Mouse (Mus musculus) liver, embryonic 13.5 days (tissue): ENCODE data around the gene Cdc42bpg. TPM values are rescaled to one million over a fixed set of nuclear protein-coding genes. Genes with fewer than 3 reads are reported as not detected.

ENCODE experiments used
- ATAC-seq: fragments of 200-750 bp; cut with Nextera tagmentation; 2 replicates; pipeline ENCODE4 v1.8.0; 2017; ENCODE audit warnings: low read depth, mild to moderate bottlenecking, moderate number of reproducible peaks, moderate library complexity
- DNase-seq: peaks from one replicate; pipeline ENCODE4 v3.0.0; 2022
- H3K27ac ChIP-seq: fragments of 300-500 bp; sonication (generic); 2 replicates; pipeline ENCODE4 v1.5.1; 2015; ENCODE audit warnings: moderate library complexity, mild to moderate bottlenecking, inconsistent platforms
- H3K27me3 ChIP-seq: fragments of 300-500 bp; sonication (generic); 2 replicates; pipeline ENCODE4 v1.6.1; 2015; ENCODE audit warnings: mild to moderate bottlenecking, inconsistent platforms
- H3K36me3 ChIP-seq: fragments of 300-500 bp; sonication (generic); 2 replicates; pipeline ENCODE4 v1.6.1; 2015; ENCODE audit warnings: mild to moderate bottlenecking, inconsistent platforms
- H3K4me1 ChIP-seq: fragments of 300-500 bp; sonication (generic); replicated peaks from 2 replicates; pipeline ENCODE4 v1.6.1; 2015; ENCODE audit warnings: inconsistent platforms
- H3K4me2 ChIP-seq: fragments of 300-500 bp; sonication (generic); 2 replicates; pipeline ENCODE4 v1.6.1; 2015; ENCODE audit warnings: inconsistent platforms, mild to moderate bottlenecking, moderate library complexity
- H3K4me3 ChIP-seq: fragments of 300-500 bp; sonication (generic); replicated peaks from 2 replicates; pipeline ENCODE4 v1.5.1; 2015; ENCODE audit warnings: mild to moderate bottlenecking, inconsistent platforms
- H3K9ac ChIP-seq: fragments of 300-500 bp; sonication (generic); 2 replicates; pipeline ENCODE4 v1.6.1; 2015; ENCODE audit warnings: mild to moderate bottlenecking, inconsistent platforms
- H3K9me3 ChIP-seq: fragments of 300-500 bp; sonication (generic); replicated peaks from 2 replicates; pipeline ENCODE4 v1.6.1; 2016; ENCODE audit warnings: inconsistent platforms
- WGBS: fragments of 180-500 bp; shearing (Covaris S2); methylation state at CpG from one replicate; pipeline ENCODE4 v1.1.7; 2015; ENCODE audit not compliant: insufficient replicate concordance; 5-methylcytosine and 5-hydroxymethylcytosine counted together
- polyA plus RNA-seq: library from polyadenylated mRNA; unstranded; fragments of >200 nt; fragmentation: Nextera tagmentation; extraction: Ambion mirVana; gene quantifications from 2 replicates; pipeline ENCODE4 v1.2.1, GENCODE M21; 2015

Gene Cdc42bpg
- 0.14 and 0.16 TPM in 2 replicates for polyA plus RNA-seq

DNA sequence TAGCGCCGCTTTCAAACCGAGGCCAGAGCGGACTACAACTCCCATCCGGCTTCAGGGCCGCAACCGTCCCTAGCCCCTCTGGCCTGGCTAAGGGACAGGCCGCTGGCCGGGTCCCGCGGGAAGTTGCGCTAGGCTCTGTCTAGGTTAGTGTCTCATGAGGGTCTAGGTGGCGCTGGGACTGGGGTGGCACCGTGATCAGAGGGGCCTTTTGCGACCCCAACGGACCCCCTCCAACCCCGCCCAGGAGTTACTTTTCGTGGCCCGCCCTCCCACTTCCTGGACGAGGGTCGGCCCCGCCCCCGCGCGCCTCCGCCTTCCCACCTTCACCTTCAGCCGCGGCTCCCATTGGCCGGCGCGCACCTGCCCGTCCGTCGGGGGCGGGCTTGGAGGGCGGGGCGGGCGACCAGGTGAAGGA is at the start of gene Cdc42bpg:
Cdc42bpg (plus strand) TSS at position 320 of the 415 bp plus-strand sequence.
- H3K4me3 ChIP-seq = peak within 1 kb of the TSS; percentile 76
- peak; percentile 85 for DNase-seq
- no peaks in the 10 kb centered on the region for H3K27me3 ChIP-seq
- under 1% methylated on average over 29 of the region's 38 CpGs for WGBS
- H3K4me2 ChIP-seq = peak within 1 kb of the TSS; percentile 97
- peaks cover 14% of the 10 kb centered on the region for H3K36me3 ChIP-seq
- peak within 1 kb of the TSS; percentile 80 for H3K27ac ChIP-seq
- H3K9me3 ChIP-seq = no peaks in the 10 kb centered on the region
- H3K9ac ChIP-seq = peak within 1 kb of the TSS; percentile 83
- peak; percentile 82 for ATAC-seq
- peaks cover 71% of the 10 kb centered on the region for H3K4me1 ChIP-seq

- Histone ChIP-seq H3K27me3 (no peaks in the 10 kb centered on the region), H3K4me2 (no peak overlapping the region), H3K9ac (no peak overlapping the region), H3K4me1 (peaks cover 16% of the 10 kb centered on the region), H3K36me3 (peaks cover 65% of the 10 kb centered on the region), H3K4me3 (no peak overlapping the region), H3K27ac (no peak overlapping the region), H3K9me3 (0 out of 2 replicates have a peak, but pooled peaks cover 5% of the 10 kb centered on the region)
- 68% methylated on average over 2 of the region's 2 CpGs for WGBS
- DNase-seq (no peak), ATAC-seq (no peak)
These were observed 45.8 kb upstream of the Cdc42bpg start for GRCm38 (mm10) chr19:6260428-6260827.

DNA sequence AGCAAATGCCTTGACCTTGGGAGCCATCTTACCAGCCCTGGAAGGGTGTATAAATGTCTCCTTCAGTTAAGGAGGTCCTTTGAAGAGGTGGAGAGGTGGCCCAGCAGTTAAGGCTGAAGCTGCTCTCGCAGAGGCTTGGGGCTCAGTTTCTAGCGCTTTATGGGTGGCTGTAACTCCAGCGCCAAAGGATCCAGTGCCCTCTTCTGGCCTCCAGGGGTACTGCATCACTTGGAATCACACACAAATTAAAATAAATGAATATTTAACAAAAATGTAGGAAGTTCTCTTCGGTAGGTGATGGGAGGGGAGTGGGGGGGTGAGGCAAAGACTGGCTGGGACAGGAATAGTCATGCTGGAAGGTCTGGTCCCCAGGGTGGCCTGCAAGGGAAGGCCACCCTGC is 45.3 kb upstream of the Cdc42bpg start:
- no peaks in the 10 kb centered on the region for H3K27me3 ChIP-seq
- H3K9me3 ChIP-seq = 0 out of 2 replicates have a peak, but pooled peaks cover 5% of the 10 kb centered on the region
- H3K36me3 ChIP-seq = peaks cover 60% of the 10 kb centered on the region
- 77% methylated on average over 4 of the region's 4 CpGs for WGBS
- DNase-seq = no peak
- H3K9ac ChIP-seq = no peak overlapping the region
- H3K27ac ChIP-seq = no peak overlapping the region
- no peak overlapping the region for H3K4me2 ChIP-seq
- ATAC-seq = no peak
- H3K4me1 ChIP-seq = peaks cover 19% of the 10 kb centered on the region
- no peak overlapping the region for H3K4me3 ChIP-seq

GRCm38 (mm10) chr19:6261379-6261778 is 44.9 kb upstream of the Cdc42bpg start:
- no peak overlapping the region for H3K4me2 ChIP-seq
- DNase-seq (no peak), ATAC-seq (no peak)
- peaks cover 56% of the 10 kb centered on the region for H3K36me3 ChIP-seq
- H3K27ac ChIP-seq = no peak overlapping the region
- WGBS = 85% methylated on average over 14 of the region's 14 CpGs
- 0 out of 2 replicates have a peak, but pooled peaks cover 5% of the 10 kb centered on the region for H3K9me3 ChIP-seq
- no peak overlapping the region for H3K9ac ChIP-seq
- no peaks in the 10 kb centered on the region for H3K27me3 ChIP-seq
- no peak overlapping the region for H3K4me3 ChIP-seq
- H3K4me1 ChIP-seq = peaks cover 19% of the 10 kb centered on the region

DNA sequence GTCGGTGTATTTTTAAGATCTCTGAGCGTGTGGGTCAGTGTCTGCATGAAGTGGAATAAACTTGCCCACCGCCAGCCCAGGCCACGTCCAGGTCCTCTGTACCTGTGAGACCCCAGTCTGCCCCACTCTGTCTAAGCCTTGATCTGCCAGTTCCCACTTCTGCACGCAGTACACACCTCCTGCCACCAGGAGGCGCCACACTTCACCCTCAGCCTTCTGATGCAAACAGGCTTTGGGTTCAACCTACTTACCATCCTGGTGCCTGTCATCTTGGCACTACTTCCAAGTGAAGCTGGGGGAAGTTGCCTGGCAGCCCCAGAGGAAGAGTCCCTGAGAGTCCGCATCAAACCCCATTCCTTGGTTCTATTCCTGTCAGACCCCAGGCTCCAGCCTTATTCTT is 44.0 kb upstream of the Cdc42bpg start:
- H3K9ac ChIP-seq = no peak overlapping the region
- H3K4me2 ChIP-seq = no peak overlapping the region
- peak overlapping the region; percentile 41 for H3K27ac ChIP-seq
- ATAC-seq (no peak), DNase-seq (peak; percentile 64)
- H3K36me3 ChIP-seq = peaks cover 47% of the 10 kb centered on the region
- 0 out of 2 replicates have a peak, but pooled peaks cover 5% of the 10 kb centered on the region for H3K9me3 ChIP-seq
- peaks cover 2% of the 10 kb centered on the region; the same call in 1 of the 2 replicates for H3K27me3 ChIP-seq
- no peak overlapping the region for H3K4me3 ChIP-seq
- H3K4me1 ChIP-seq = peaks cover 19% of the 10 kb centered on the region
- 49% methylated on average over 7 of the region's 7 CpGs for WGBS

DNA sequence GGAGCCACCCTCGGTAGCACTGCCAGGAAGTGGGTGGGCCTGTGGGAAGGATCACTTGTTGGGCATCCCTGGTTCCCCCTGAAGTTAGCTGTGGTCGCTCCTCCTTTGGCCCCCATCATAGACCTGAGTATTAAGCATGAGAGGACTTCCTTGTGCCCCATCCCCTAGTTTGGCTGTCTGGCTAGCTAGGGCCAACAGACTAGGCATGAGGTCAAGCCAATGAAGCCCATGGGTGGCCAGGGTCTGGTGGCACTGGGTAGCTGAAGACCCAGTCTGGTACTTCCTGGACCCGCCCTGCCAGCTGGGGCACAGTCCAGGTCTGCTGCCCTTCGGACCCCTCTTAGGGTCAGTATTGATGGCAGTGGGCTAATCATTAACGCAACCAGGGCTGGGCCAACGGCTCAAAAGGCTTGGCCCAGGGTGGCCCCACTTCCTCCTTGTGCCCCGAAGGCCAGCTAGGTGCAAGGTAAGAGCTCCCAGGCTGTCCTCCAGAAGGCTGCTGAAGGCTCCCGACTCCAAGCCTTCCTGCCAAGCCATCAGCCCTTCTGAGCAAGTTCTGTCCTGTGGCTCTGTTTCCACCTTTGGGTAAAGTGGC is 43.3 kb upstream of the Cdc42bpg start:
- Histone ChIP-seq H3K27ac (peak overlapping the region; percentile 41), H3K9me3 (0 out of 2 replicates have a peak, but pooled peaks cover 5% of the 10 kb centered on the region), H3K4me1 (peaks cover 22% of the 10 kb centered on the region), H3K4me3 (peak overlapping the region; percentile 46), H3K9ac (peak overlapping the region; percentile 55), H3K4me2 (peak overlapping the region; percentile 55), H3K27me3 (peaks cover 6% of the 10 kb centered on the region), H3K36me3 (peaks cover 40% of the 10 kb centered on the region)
- DNase-seq (no peak), ATAC-seq (peak; percentile 60)
- 63% methylated on average over 8 of the region's 8 CpGs for WGBS

DNA sequence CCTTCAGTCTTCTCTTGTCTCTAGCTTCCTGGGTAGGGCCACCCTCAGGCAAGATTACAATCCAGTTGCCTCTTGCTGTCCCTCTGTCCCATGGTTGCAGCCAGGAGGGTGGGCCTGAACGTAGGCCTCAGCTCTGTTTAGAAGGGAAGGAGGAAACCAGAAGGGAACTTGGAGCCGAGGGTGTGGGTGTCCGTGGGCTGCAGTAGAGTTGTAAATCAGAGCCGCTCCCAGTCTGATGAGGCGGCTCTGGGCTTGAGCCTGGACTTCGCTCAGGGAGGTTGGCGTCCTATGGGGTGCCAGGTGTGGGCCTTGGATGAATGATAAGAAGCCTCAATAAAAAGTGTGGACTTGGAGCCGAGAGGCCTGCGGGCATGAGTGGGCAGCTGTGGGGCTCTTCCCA is 42.1 kb upstream of the Cdc42bpg start:
- peak overlapping the region; percentile 55 for H3K9ac ChIP-seq

DNA sequence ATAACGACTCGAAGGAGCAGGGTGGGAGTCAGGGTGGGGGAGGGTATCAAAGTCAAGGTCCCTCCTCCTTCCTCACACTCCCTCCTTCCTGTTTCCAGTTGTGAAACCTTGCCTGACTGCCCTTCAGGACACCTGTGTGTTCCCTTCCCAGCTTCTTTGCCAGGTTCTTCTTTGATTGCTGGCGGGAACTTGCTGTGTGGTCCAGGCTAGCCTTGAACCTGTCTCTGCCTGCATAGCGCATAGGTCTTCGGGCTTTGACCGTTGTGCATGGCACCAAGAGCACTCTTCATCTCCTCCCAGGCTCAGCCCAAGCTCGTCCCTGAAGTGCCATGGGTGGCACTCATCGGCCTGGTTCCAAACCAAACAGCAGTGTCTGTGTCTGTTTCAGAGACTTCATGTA is 41.3 kb upstream of the Cdc42bpg start:
- Histone ChIP-seq H3K9ac (peak overlapping the region; percentile 55; the same call in 1 of the 2 replicates), H3K27me3 (peaks cover 6% of the 10 kb centered on the region), H3K27ac (no peak overlapping the region), H3K36me3 (peaks cover 23% of the 10 kb centered on the region), H3K9me3 (0 out of 2 replicates have a peak, but pooled peaks cover 5% of the 10 kb centered on the region), H3K4me1 (peaks cover 33% of the 10 kb centered on the region), H3K4me3 (peak overlapping the region; percentile 46), H3K4me2 (peak overlapping the region; percentile 55)
- DNase-seq (no peak), ATAC-seq (no peak)
- 68% methylated on average over 8 of the region's 8 CpGs for WGBS

More for the DNA sequence above, 42.1 kb upstream of the Cdc42bpg start:
- Histone ChIP-seq H3K36me3 (peaks cover 28% of the 10 kb centered on the region), H3K4me2 (peak overlapping the region; percentile 55), H3K4me1 (peaks cover 29% of the 10 kb centered on the region), H3K4me3 (peak overlapping the region; percentile 46), H3K27ac (peak overlapping the region; percentile 37; the same call in 1 of the 2 replicates), H3K27me3 (peaks cover 6% of the 10 kb centered on the region), H3K9me3 (0 out of 2 replicates have a peak, but pooled peaks cover 5% of the 10 kb centered on the region)
- no peak for DNase-seq
- ATAC-seq = no peak
- WGBS = 56% methylated on average over 9 of the region's 9 CpGs

GRCm38 (mm10) chr19:6265727-6266182 is 40.5 kb upstream of the Cdc42bpg start:
- ATAC-seq (no peak), DNase-seq (no peak)
- 0 out of 2 replicates have a peak, but pooled peaks cover 4% of the 10 kb centered on the region for H3K9me3 ChIP-seq
- H3K36me3 ChIP-seq = peaks cover 15% of the 10 kb centered on the region
- no peak overlapping the region for H3K4me3 ChIP-seq
- no peak overlapping the region for H3K9ac ChIP-seq
- no peak overlapping the region for H3K27ac ChIP-seq
- H3K27me3 ChIP-seq = peaks cover 6% of the 10 kb centered on the region
- 62% methylated on average over 6 of the region's 6 CpGs for WGBS
- H3K4me1 ChIP-seq = peaks cover 41% of the 10 kb centered on the region
- H3K4me2 ChIP-seq = peak overlapping the region; percentile 55

DNA sequence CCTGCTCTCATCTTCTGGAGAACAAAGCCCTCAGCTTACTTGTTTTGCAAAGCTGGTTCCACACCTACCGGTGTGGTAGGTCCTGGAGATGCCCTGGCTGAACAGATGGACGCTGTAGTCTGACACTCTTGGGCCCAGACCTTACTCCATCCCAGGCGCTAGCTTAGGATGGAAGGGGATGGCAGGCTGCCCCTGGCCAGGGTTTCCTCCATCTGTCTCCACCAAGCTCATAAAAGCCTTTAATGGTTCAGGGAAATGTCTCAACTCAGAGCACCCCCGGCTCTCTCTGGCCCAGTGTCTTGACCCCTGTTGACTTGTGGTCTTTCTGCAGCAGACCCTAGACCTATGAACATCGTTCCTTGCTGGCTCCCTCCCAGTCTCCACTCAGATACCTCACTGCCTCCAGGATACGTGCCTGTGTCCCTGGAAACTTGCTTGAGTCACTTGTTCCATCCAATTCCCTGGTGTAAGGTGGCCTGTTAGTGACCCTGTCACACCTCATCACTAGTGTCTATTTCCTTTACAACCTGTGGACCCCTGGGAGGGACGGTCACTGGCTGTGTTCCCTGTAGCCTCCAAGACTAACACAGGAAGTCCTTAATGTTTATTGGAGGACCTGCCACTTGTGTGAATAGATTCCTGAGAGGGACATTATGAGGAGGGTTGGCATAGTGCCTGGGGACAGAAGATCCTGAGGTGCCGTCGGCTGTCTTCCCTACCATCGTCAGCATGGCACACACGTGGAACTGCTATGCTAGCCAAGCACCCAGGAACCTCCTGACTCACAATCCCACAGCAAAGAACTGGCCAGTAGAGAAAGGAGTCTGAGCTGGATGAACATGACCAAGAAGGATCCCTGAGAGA is 38.7 kb upstream of the Cdc42bpg start:
- ATAC-seq (no peak), DNase-seq (no peak)
- Histone ChIP-seq H3K4me3 (no peak overlapping the region), H3K4me2 (no peak overlapping the region), H3K36me3 (no peaks in the 10 kb centered on the region), H3K4me1 (peaks cover 56% of the 10 kb centered on the region), H3K27ac (no peak overlapping the region), H3K27me3 (peaks cover 6% of the 10 kb centered on the region), H3K9me3 (no peaks in the 10 kb centered on the region), H3K9ac (no peak overlapping the region)
- 57% methylated on average over 11 of the region's 11 CpGs for WGBS

- peak; percentile 74 for DNase-seq
- Histone ChIP-seq H3K9me3 (no peaks in the 10 kb centered on the region), H3K27ac (no peak overlapping the region), H3K4me2 (no peak overlapping the region), H3K36me3 (no peaks in the 10 kb centered on the region), H3K9ac (no peak overlapping the region), H3K4me1 (peaks cover 54% of the 10 kb centered on the region), H3K4me3 (no peak overlapping the region), H3K27me3 (peaks cover 6% of the 10 kb centered on the region)
- peak; percentile 59 for ATAC-seq
- 14% methylated on average over 8 of the region's 8 CpGs for WGBS
These were observed 38.1 kb upstream of the Cdc42bpg start for GRCm38 (mm10) chr19:6268170-6268528.
